Mouse (Mus musculus): ENCODE measurements around the gene Fcgr3. TPM values are rescaled to one million over a fixed set of nuclear protein-coding genes. Genes with fewer than 3 reads are reported as not detected.
A peak's percentile ranks its signal among the peaks of the same experiment; 100 is the strongest.
"Not testable (repeated sequence)": the region's sequence is repeated elsewhere in the genome, so short reads cannot be mapped to it uniquely, and the experiment has no call there.

Fcgr3 gene
- polyA plus RNA-seq, 1 experiment from 2014 or later, result 5.3 TPM

GRCm38 (mm10) chr1:171081512-171082231 lies 16.9 kb upstream of the Fcgr3 start:
- H3K27ac ChIP-seq; H3K4me3 ChIP-seq (replicated peaks); H3K4me1 ChIP-seq (replicated peaks); H3K36me3 ChIP-seq; H3K4me2 ChIP-seq; H3K9ac ChIP-seq (replicated peaks); H3K9me3 ChIP-seq: not testable (repeated sequence)
- ATAC-seq (ENCODE audit: insufficient number of reproducible peaks, insufficient read depth, low FRiP score, low TSS enrichment, low read depth), result peak; percentile 4; the same call in 1 of the 2 replicates
- WGBS, result 34% methylated on average over 12 of the region's 17 CpGs
- H3K27me3 ChIP-seq, result peaks cover 45% of the 10 kb centered on the region

GRCm38 (mm10) chr1:171079825-171080224 lies 15.1 kb upstream of the Fcgr3 start:
- not testable (repeated sequence) for ATAC-seq (ENCODE audit: insufficient number of reproducible peaks, insufficient read depth, low FRiP score, low TSS enrichment, low read depth); H3K9me3 ChIP-seq; H3K36me3 ChIP-seq; H3K4me3 ChIP-seq (replicated peaks); H3K27ac ChIP-seq; H3K9ac ChIP-seq (replicated peaks); H3K4me1 ChIP-seq (replicated peaks); H3K4me2 ChIP-seq
- peaks cover 36% of the 10 kb centered on the region for H3K27me3 ChIP-seq
- WGBS, result no CpG with 5 or more reads among the region's 43 CpGs

DNA sequence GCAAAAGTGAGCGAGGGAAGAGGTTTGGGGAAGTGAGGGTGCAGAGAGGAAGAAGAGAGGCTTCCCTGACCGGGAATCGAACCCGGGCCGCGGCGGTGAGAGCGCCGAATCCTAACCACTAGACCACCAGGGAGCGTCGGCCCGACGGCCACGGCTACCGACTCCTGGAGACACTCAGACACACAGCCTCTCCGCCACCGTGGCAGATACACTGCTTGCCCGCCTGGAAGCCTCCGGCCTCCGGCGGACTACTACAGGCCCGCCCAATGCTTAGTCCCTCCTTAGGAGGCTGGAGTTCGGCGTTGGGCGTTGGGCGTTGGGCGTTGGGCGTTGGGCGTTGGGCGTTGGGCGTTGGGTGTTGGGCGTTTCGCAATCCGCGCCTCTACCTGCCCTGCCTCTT lies 14.6 kb upstream of the Fcgr3 start:
- ATAC-seq (ENCODE audit: insufficient number of reproducible peaks, insufficient read depth, low FRiP score, low TSS enrichment, low read depth), result peak; percentile 28; the same call in 1 of the 2 replicates
- not testable (repeated sequence) for H3K27ac ChIP-seq; H3K9me3 ChIP-seq; H3K4me3 ChIP-seq (replicated peaks); H3K36me3 ChIP-seq; H3K4me1 ChIP-seq (replicated peaks); H3K4me2 ChIP-seq; H3K9ac ChIP-seq (replicated peaks)
- WGBS, result 0% methylated on average over 1 of the region's 35 CpGs
- H3K27me3 ChIP-seq, result peaks cover 36% of the 10 kb centered on the region

DNA sequence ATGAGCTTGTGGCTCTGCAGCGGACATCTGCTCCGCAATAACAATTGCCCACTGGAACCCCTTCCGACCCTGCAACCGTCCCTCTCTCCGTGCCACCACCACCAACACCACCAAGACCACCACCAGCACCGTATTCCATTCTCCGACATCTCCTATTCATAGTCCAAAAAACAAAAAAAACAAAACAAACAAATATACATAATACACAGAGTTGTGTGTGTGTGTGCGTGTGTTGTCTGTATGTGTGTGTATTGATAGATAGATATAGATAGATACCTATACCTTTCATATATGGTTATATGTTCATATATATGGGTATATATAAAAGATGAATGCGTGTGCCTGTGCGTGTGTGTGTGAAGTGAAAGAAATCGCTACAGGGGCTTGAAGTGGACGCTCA lies 13.7 kb upstream of the Fcgr3 start:
- H3K9me3 ChIP-seq; H3K4me1 ChIP-seq (replicated peaks); H3K9ac ChIP-seq (replicated peaks); H3K4me3 ChIP-seq (replicated peaks); ATAC-seq (ENCODE audit: insufficient number of reproducible peaks, insufficient read depth, low FRiP score, low TSS enrichment, low read depth); H3K36me3 ChIP-seq; H3K27ac ChIP-seq: not testable (repeated sequence)
- Histone ChIP-seq H3K4me2 (0 out of 2 replicates have a peak overlapping the region, but pooled peaks have one; percentile 42), H3K27me3 (peaks cover 44% of the 10 kb centered on the region)
- 23% methylated on average over 12 of the region's 12 CpGs for WGBS

DNA sequence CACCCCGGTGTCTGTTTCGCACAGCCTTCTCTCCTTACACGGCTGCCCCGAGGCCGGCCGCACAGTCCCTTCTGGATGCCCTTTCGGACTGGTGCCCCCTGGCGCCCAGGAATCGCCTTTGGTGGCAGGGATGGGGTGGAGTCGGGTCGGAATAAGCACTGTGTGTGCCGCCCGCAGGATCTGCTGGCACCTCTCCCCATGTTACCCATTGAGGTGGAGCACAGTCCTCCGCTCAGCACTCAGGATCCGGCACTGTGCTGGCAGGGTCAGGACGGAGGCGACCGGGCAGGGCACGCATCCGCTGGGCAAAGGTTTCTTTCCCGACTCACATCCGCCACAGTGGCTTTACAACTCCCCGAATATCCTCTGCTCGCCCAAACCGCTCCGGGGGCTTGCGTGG lies 13.2 kb upstream of the Fcgr3 start:
- peak; percentile 52 for ATAC-seq (ENCODE audit: insufficient number of reproducible peaks, insufficient read depth, low FRiP score, low TSS enrichment, low read depth)
- 4% methylated on average over 19 of the region's 27 CpGs for WGBS
- not testable (repeated sequence) for H3K9me3 ChIP-seq; H3K36me3 ChIP-seq; H3K27ac ChIP-seq; H3K4me1 ChIP-seq (replicated peaks); H3K9ac ChIP-seq (replicated peaks)
- H3K4me2 ChIP-seq, result peak overlapping the region; percentile 42
- H3K4me3 ChIP-seq (replicated peaks), result peak overlapping the region; percentile 23
- peaks cover 44% of the 10 kb centered on the region for H3K27me3 ChIP-seq

GRCm38 (mm10) chr1:171077192-171077591 lies 12.5 kb upstream of the Fcgr3 start:
- not testable (repeated sequence) for H3K4me3 ChIP-seq (replicated peaks); ATAC-seq (ENCODE audit: insufficient number of reproducible peaks, insufficient read depth, low FRiP score, low TSS enrichment, low read depth)

DNA sequence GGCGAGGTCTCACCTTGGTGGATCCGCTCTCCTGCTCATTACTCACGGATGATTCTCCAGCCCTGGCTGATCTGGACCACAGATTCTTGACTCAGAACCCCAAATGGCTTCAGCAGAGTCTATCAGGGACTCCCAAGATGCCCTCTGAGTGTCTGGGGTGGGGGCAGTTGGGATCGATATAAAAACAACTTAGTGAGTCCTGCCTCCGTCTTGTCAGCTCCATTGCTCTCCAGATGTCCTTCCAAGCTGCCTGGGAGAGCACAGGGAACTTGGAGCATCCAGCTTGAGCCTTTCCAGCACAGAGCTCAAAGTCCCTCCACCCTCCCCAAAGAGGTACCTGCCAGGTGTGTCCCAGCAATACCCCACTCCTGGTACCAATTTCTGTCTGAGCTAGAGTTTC lies 11.4 kb upstream of the Fcgr3 start:
- not testable (repeated sequence) for H3K4me2 ChIP-seq; ATAC-seq (ENCODE audit: insufficient number of reproducible peaks, insufficient read depth, low FRiP score, low TSS enrichment, low read depth); H3K4me1 ChIP-seq (replicated peaks); H3K36me3 ChIP-seq; H3K9ac ChIP-seq (replicated peaks); H3K4me3 ChIP-seq (replicated peaks); H3K27ac ChIP-seq; H3K9me3 ChIP-seq
- peaks cover 37% of the 10 kb centered on the region for H3K27me3 ChIP-seq
- WGBS, result 74% methylated on average over 5 of the region's 5 CpGs

More at GRCm38 (mm10) chr1:171077192-171077591, 12.5 kb upstream of the Fcgr3 start:
- H3K4me2 ChIP-seq; H3K4me1 ChIP-seq (replicated peaks); H3K27ac ChIP-seq; H3K36me3 ChIP-seq; H3K9ac ChIP-seq (replicated peaks); H3K9me3 ChIP-seq: not testable (repeated sequence)
- 41% methylated on average over 5 of the region's 5 CpGs for WGBS
- peaks cover 42% of the 10 kb centered on the region for H3K27me3 ChIP-seq

DNA sequence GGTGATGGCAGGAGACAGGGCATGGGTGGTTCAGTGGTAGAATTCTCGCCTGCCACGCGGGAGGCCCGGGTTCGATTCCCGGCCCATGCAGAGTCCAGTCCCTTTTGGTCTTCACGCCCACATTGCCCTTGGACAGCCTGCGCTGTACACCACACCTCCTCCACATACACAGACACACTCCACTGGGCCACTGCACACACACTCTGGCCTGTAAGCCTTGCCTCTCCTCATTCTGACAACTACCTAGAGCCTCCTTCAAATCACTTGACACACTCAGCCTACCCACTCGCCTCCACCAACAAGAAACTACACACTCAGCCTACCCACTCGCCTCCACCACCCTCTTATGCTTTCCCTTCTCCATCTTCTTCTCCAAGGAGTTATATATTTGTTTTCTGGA lies 9.5 kb upstream of the Fcgr3 start:
- ATAC-seq (ENCODE audit: insufficient number of reproducible peaks, insufficient read depth, low FRiP score, low TSS enrichment, low read depth); H3K4me3 ChIP-seq (replicated peaks); H3K27ac ChIP-seq: not testable (repeated sequence)

GRCm38 (mm10) chr1:171072217-171072616 lies 7.5 kb upstream of the Fcgr3 start:
- H3K27ac ChIP-seq; H3K9me3 ChIP-seq; H3K36me3 ChIP-seq; H3K4me1 ChIP-seq (replicated peaks); H3K4me2 ChIP-seq; H3K4me3 ChIP-seq (replicated peaks); ATAC-seq (ENCODE audit: insufficient number of reproducible peaks, insufficient read depth, low FRiP score, low TSS enrichment, low read depth); H3K9ac ChIP-seq (replicated peaks): not testable (repeated sequence)
- no CpG with 5 or more reads among the region's 45 CpGs for WGBS
- peaks cover 40% of the 10 kb centered on the region for H3K27me3 ChIP-seq

More for the DNA sequence above, 9.5 kb upstream of the Fcgr3 start:
- H3K27me3 ChIP-seq, result peaks cover 50% of the 10 kb centered on the region
- WGBS, result 27% methylated on average over 6 of the region's 10 CpGs
- not testable (repeated sequence) for H3K9me3 ChIP-seq; H3K4me2 ChIP-seq; H3K36me3 ChIP-seq; H3K4me1 ChIP-seq (replicated peaks); H3K9ac ChIP-seq (replicated peaks)

GRCm38 (mm10) chr1:171071726-171072125 lies 7.0 kb upstream of the Fcgr3 start:
- not testable (repeated sequence) for H3K36me3 ChIP-seq; H3K4me1 ChIP-seq (replicated peaks); H3K27ac ChIP-seq; H3K4me3 ChIP-seq (replicated peaks); H3K4me2 ChIP-seq; H3K9me3 ChIP-seq; H3K9ac ChIP-seq (replicated peaks)
- H3K27me3 ChIP-seq, result peaks cover 37% of the 10 kb centered on the region
- peak; percentile 18; the same call in 1 of the 2 replicates for ATAC-seq (ENCODE audit: insufficient number of reproducible peaks, insufficient read depth, low FRiP score, low TSS enrichment, low read depth)
- no CpG with 5 or more reads among the region's 35 CpGs for WGBS

GRCm38 (mm10) chr1:171070879-171071278 lies 6.1 kb upstream of the Fcgr3 start:
- peaks cover 42% of the 10 kb centered on the region for H3K27me3 ChIP-seq
- ATAC-seq (ENCODE audit: insufficient number of reproducible peaks, insufficient read depth, low FRiP score, low TSS enrichment, low read depth); H3K27ac ChIP-seq; H3K4me1 ChIP-seq (replicated peaks); H3K4me2 ChIP-seq; H3K36me3 ChIP-seq; H3K9me3 ChIP-seq; H3K4me3 ChIP-seq (replicated peaks); H3K9ac ChIP-seq (replicated peaks): not testable (repeated sequence)
- 23% methylated on average over 16 of the region's 16 CpGs for WGBS

DNA sequence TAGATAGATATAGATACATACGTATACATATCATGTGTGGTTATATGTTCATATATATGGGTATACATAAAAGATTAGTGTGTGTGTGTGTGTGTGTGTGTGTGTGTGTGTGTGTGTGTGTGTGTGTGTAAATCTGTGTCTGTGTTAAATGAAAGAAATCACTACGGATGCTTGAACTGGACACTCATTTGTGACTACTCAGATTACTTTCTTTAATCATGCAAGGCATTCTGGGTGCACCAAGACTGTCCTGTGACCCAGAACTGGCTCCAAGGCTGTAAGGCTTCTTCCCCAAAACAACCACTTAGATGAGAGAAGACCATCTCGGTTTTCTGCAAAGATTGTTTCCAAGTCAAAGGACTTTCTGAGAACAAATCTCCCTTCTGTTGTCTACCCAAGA lies 4.8 kb upstream of the Fcgr3 start:
- not testable (repeated sequence) for H3K4me3 ChIP-seq (replicated peaks); H3K9ac ChIP-seq (replicated peaks); H3K4me2 ChIP-seq; H3K4me1 ChIP-seq (replicated peaks); H3K27ac ChIP-seq; H3K9me3 ChIP-seq; ATAC-seq (ENCODE audit: insufficient number of reproducible peaks, insufficient read depth, low FRiP score, low TSS enrichment, low read depth); H3K36me3 ChIP-seq
- H3K27me3 ChIP-seq, result peaks cover 49% of the 10 kb centered on the region
- WGBS, result 62% methylated on average over 3 of the region's 3 CpGs
